Mouse (Mus musculus): ENCODE data around the gene Gm14435. TPM values are rescaled to one million over a fixed set of nuclear protein-coding genes. Genes with fewer than 3 reads are reported as not detected.
"Not testable (repeated sequence)": the region's sequence is repeated elsewhere in the genome, so short reads cannot be mapped to it uniquely, and the experiment has no call there.

The Gm14435 gene
- 1.8 and 3.3 TPM in 2 replicates for polyA plus RNA-seq (2012; rRNA removed)

GRCm38 (mm10) chr2:176423294-176423693, at the start of gene Gm14435:
Gm14435 (plus strand) TSS chr2:176423594.
- DNase-seq; H3K4me3 ChIP-seq (replicated peaks; ENCODE audit: insufficient read depth, low read depth, low read length); H3K27me3 ChIP-seq (ENCODE audit: control insufficient read depth, insufficient read depth, low read length); H3K27ac ChIP-seq (ENCODE audit: insufficient read depth, low read length); H3K4me1 ChIP-seq (ENCODE audit: control insufficient read depth, insufficient read depth, low read length): not testable (repeated sequence)
- no CpG with 5 or more reads among the region's 6 CpGs for WGBS

Other genes with a start within 250 kb of the Gm14435 start
- 2.6 and 5.2 TPM in 2 replicates for gene 2210418O10Rik, start 197.0 kb upstream of the Gm14435 start, polyA plus RNA-seq (2012; rRNA removed)
- gene Gm11009, start 104.1 kb upstream of the Gm14435 start, polyA plus RNA-seq (2012; rRNA removed), result not detected in 2 replicates
- gene Gm14434, start 63.2 kb downstream of the Gm14435 start, polyA plus RNA-seq (2012; rRNA removed), result 13.1 and 14.9 TPM in 2 replicates
- not detected in 2 replicates for gene Zfp967, start 97.5 kb downstream of the Gm14435 start, polyA plus RNA-seq (2012; rRNA removed)
- gene Gm14308, start 212.8 kb downstream of the Gm14435 start, polyA plus RNA-seq (2012; rRNA removed), result 15.4 and 22.0 TPM in 2 replicates
- 11.8 and 12.9 TPM in 2 replicates for gene Zfp973, start 246.9 kb downstream of the Gm14435 start, polyA plus RNA-seq (2012; rRNA removed)

All from cerebellum, adult 2 months (tissue).